Mouse (Mus musculus): ENCODE data around the gene Dcun1d1. TPM values are rescaled to one million over a fixed set of nuclear protein-coding genes. Genes with fewer than 3 reads are reported as not detected.

Gene Dcun1d1
- total and polyA plus RNA-seq, 3 experiments, result 32.6 to 72.4 (median 42.3) TPM

- in situ Hi-C loops (cut with MboI; ENCODE audit: low pct_ligation_motif_present, low pct_unique_long_range_greater_than_20kb, low sequenced_read_pairs) (loop anchor here (10.0 kb wide), 1 partner anchor 161 kb away; no protein-coding TSS in a partner anchor), dilution Hi-C loops (cut with MboI; ENCODE audit: extremely low pct_ligation_motif_present, extremely low pct_unique_long_range_greater_than_20kb, low sequenced_read_pairs) (no loop called here)
- Histone ChIP-seq H3K4me3 (replicated peaks in 1 of 3; ENCODE audit: low read depth in 2 of 3, low read length in 2 of 3, poor library complexity in 1 of 3) (no peak overlapping the region), H3K4me2 (ENCODE audit: insufficient read depth, low read depth, poor library complexity, severe bottlenecking) (no peak overlapping the region), H3K79me2 (replicated peaks; ENCODE audit: control insufficient read depth, extremely low read depth, insufficient read depth, poor library complexity, severe bottlenecking) (no peaks in the 10 kb centered on the region), H3K4me1 (ENCODE audit: control insufficient read depth in 1 of 2, insufficient read depth in 2 of 2) (peaks cover 0 to 11% of the 10 kb centered on the region in 2 experiments; a peak in 2 of 4 replicates), H3K27me3 (replicated peaks) (no peaks in the 10 kb centered on the region), H3K36me3 (replicated peaks in 1 of 2; ENCODE audit: control insufficient read depth in 1 of 2, insufficient read depth in 1 of 2, low read length in 1 of 2) (peaks cover 41 to 82% of the 10 kb centered on the region in 2 experiments), H3K27ac (ENCODE audit: insufficient read depth, low read depth) (no peak overlapping the region), H3K9me3 (replicated peaks; ENCODE audit: low read length) (no peaks in the 10 kb centered on the region), H3K9ac (ENCODE audit: insufficient read depth, low read depth) (no peak overlapping the region)
- peak; percentile 90 for TF ChIP-seq SMC3 (IDR thresholded peaks at IDR 0.05; ENCODE audit: low read depth, low read length)
- peak; percentile 58 to 85 for TF ChIP-seq CTCF (conservative IDR thresholded peaks at IDR 0.05 in 1 of 2, IDR thresholded peaks at IDR 0.05 in 1 of 2; ENCODE audit: low read depth in 2 of 2, low read length in 2 of 2)
- TF ChIP-seq RAD21 (IDR thresholded peaks at IDR 0.05; ENCODE audit: low read depth, low read length), result peak; percentile 79
- peak; percentile 22; the same call in 1 of the 2 replicates for TF ChIP-seq MAFK (IDR thresholded peaks at IDR 0.05; ENCODE audit: insufficient replicate concordance, low read length)
- TF ChIP-seq TBP (conservative IDR thresholded peaks at IDR 0.05; ENCODE audit: low read depth, low read length), result no peak
- TF ChIP-seq PAX5 (IDR thresholded peaks at IDR 0.05; ENCODE audit: low read length), result no peak
- peak; percentile 68 for DNase-seq (ENCODE audit: extremely low read depth)
These were observed 36.3 kb upstream of the Dcun1d1 start for GRCm38 (mm10) chr3:35973551-35973950.

GRCm38 (mm10) chr3:35972985-35973384 lies 35.7 kb upstream of the Dcun1d1 start:
- dilution Hi-C loops (cut with MboI; ENCODE audit: extremely low pct_ligation_motif_present, extremely low pct_unique_long_range_greater_than_20kb, low sequenced_read_pairs), result no loop called here
- Histone ChIP-seq H3K79me2 (replicated peaks; ENCODE audit: control insufficient read depth, extremely low read depth, insufficient read depth, poor library complexity, severe bottlenecking) (no peaks in the 10 kb centered on the region), H3K27me3 (replicated peaks) (no peaks in the 10 kb centered on the region), H3K27ac (ENCODE audit: insufficient read depth, low read depth) (no peak overlapping the region), H3K4me2 (ENCODE audit: insufficient read depth, low read depth, poor library complexity, severe bottlenecking) (no peak overlapping the region), H3K9ac (ENCODE audit: insufficient read depth, low read depth) (no peak overlapping the region), H3K9me3 (replicated peaks; ENCODE audit: low read length) (no peaks in the 10 kb centered on the region), H3K4me3 (replicated peaks in 1 of 3; ENCODE audit: low read depth in 2 of 3, low read length in 2 of 3, poor library complexity in 1 of 3) (no peak overlapping the region), H3K36me3 (replicated peaks in 1 of 2; ENCODE audit: control insufficient read depth in 1 of 2, insufficient read depth in 1 of 2, low read length in 1 of 2) (peaks cover 37 to 84% of the 10 kb centered on the region in 2 experiments), H3K4me1 (ENCODE audit: control insufficient read depth in 1 of 2, insufficient read depth in 2 of 2) (peaks cover 0 to 11% of the 10 kb centered on the region in 2 experiments; a peak in 2 of 4 replicates)
- peak; percentile 46 for DNase-seq (ENCODE audit: extremely low read depth)
- in situ Hi-C loops (cut with MboI; ENCODE audit: low pct_ligation_motif_present, low pct_unique_long_range_greater_than_20kb, low sequenced_read_pairs), result loop anchor here (10.0 kb wide), 1 partner anchor 162 kb away; no protein-coding TSS in a partner anchor
- TF ChIP-seq RAD21 (IDR thresholded peaks at IDR 0.05; ENCODE audit: low read depth, low read length) (peak; percentile 56), CTCF (conservative IDR thresholded peaks at IDR 0.05 in 1 of 2, IDR thresholded peaks at IDR 0.05 in 1 of 2; ENCODE audit: low read depth in 2 of 2, low read length in 2 of 2) (peak; percentile 62 to 71), ZC3H11A (IDR thresholded peaks at IDR 0.05; ENCODE audit: low read depth, low read length) (0 out of 2 replicates have a peak, but pooled peaks have one; percentile 18), SMC3 (IDR thresholded peaks at IDR 0.05; ENCODE audit: low read depth, low read length) (peak; percentile 64), TBP (conservative IDR thresholded peaks at IDR 0.05; ENCODE audit: low read depth, low read length) (no peak), MAX (IDR thresholded peaks at IDR 0.05; ENCODE audit: low read length) (no peak)

DNA sequence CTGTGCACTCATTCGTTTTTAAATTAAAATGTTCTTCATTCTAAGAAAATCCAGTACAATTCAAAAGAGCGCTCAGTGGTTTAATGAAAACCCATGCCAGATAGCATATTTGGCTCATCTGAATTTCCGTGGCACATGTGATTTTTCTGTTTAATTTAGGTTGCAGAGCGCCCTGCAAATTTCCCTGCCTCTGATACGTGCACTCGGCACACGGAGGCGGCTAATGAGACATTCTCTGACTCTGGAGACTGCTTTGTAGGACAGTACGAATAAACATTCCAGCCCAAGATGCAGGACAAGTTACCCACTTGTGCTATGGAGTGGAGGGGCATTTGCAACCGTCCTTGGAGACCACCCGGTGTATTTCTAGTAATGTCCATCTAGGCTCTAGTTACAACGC lies 33.9 kb upstream of the Dcun1d1 start:
- Histone ChIP-seq H3K4me3 (replicated peaks in 1 of 3; ENCODE audit: low read depth in 2 of 3, low read length in 2 of 3, poor library complexity in 1 of 3) (no peak overlapping the region), H3K36me3 (replicated peaks in 1 of 2; ENCODE audit: control insufficient read depth in 1 of 2, insufficient read depth in 1 of 2, low read length in 1 of 2) (peaks cover 36 to 78% of the 10 kb centered on the region in 2 experiments), H3K79me2 (replicated peaks; ENCODE audit: control insufficient read depth, extremely low read depth, insufficient read depth, poor library complexity, severe bottlenecking) (no peaks in the 10 kb centered on the region), H3K9me3 (replicated peaks; ENCODE audit: low read length) (no peaks in the 10 kb centered on the region), H3K4me1 (ENCODE audit: control insufficient read depth in 1 of 2, insufficient read depth in 2 of 2) (peaks cover 0 to 28% of the 10 kb centered on the region in 2 experiments; a peak in 2 of 4 replicates), H3K27me3 (replicated peaks) (no peaks in the 10 kb centered on the region), H3K27ac (ENCODE audit: insufficient read depth, low read depth) (no peak overlapping the region), H3K9ac (ENCODE audit: insufficient read depth, low read depth) (no peak overlapping the region), H3K4me2 (ENCODE audit: insufficient read depth, low read depth, poor library complexity, severe bottlenecking) (no peak overlapping the region)
- in situ Hi-C loops (cut with MboI; ENCODE audit: low pct_ligation_motif_present, low pct_unique_long_range_greater_than_20kb, low sequenced_read_pairs), result loop anchor here (10.0 kb wide), 1 partner anchor 164 kb away; no protein-coding TSS in a partner anchor
- no peak for DNase-seq (ENCODE audit: extremely low read depth)
- dilution Hi-C loops (cut with MboI; ENCODE audit: extremely low pct_ligation_motif_present, extremely low pct_unique_long_range_greater_than_20kb, low sequenced_read_pairs), result no loop called here
- TF ChIP-seq SIN3A (IDR thresholded peaks at IDR 0.05; ENCODE audit: low read length) (no peak), MAZ (IDR thresholded peaks at IDR 0.05; ENCODE audit: low read depth, low read length) (no peak), USF1 (IDR thresholded peaks at IDR 0.05; ENCODE audit: low read depth, low read length) (no peak), MXI1 (IDR thresholded peaks at IDR 0.05; ENCODE audit: low read depth, low read length) (no peak), POLR2A (IDR thresholded peaks at IDR 0.05; ENCODE audit: low read depth, low read length) (no peak), ZNF384 (IDR thresholded peaks at IDR 0.05; ENCODE audit: low read depth, low read length) (no peak), POLR2AphosphoS2 (IDR thresholded peaks at IDR 0.05; ENCODE audit: low read depth, low read length) (no peak), UBTF (IDR thresholded peaks at IDR 0.05; ENCODE audit: low read depth, low read length) (no peak), SMC3 (IDR thresholded peaks at IDR 0.05; ENCODE audit: low read depth, low read length) (no peak), NRF1 (IDR thresholded peaks at IDR 0.05; ENCODE audit: low read depth, low read length) (no peak), MEF2A (IDR thresholded peaks at IDR 0.05; ENCODE audit: borderline replicate concordance, low read depth, low read length) (no peak), RAD21 (IDR thresholded peaks at IDR 0.05; ENCODE audit: low read depth, low read length) (no peak), ZMIZ1 (IDR thresholded peaks at IDR 0.05; ENCODE audit: low read depth, low read length) (no peak), ELF1 (IDR thresholded peaks at IDR 0.05; ENCODE audit: low read depth, low read length) (no peak), ZKSCAN1 (IDR thresholded peaks at IDR 0.05; ENCODE audit: borderline replicate concordance, low read depth, low read length) (no peak), RCOR1 (conservative IDR thresholded peaks at IDR 0.05; ENCODE audit: low read depth, low read length) (no peak), EP300 (IDR thresholded peaks at IDR 0.05; ENCODE audit: low read length) (no peak), JUN (IDR thresholded peaks at IDR 0.05; ENCODE audit: insufficient read depth, low read depth, low read length) (no peak), TBP (conservative IDR thresholded peaks at IDR 0.05; ENCODE audit: low read depth, low read length) (no peak)

Measured in CH12.LX (cell line).